Mouse (Mus musculus): ENCODE data around the gene Prr15l.

- TF ChIP-seq POLR2A (IDR thresholded peaks at IDR 0.05; ENCODE audit: low read depth, low read length) (no peak), CTCF (IDR thresholded peaks at IDR 0.05; ENCODE audit: extremely low read depth, insufficient read length, insufficient replicate concordance, low read depth, low read length) (no peak)
These were observed 32.0 kb upstream of the Prr15l start for GRCm38 (mm10) chr11:96895886-96896285.

All from small intestine, adult 2 months (tissue).